Mouse (Mus musculus): ENCODE measurements at regions not wholly inside any gene's neighbourhood (a gene's known extent, or its start where the extent isn't known, plus 50 kb on each side); places are given as distances from the start of the nearest gene placed in this dataset.

- no peaks in the 10 kb centered on the region for H3K27me3 ChIP-seq (replicated peaks)
- H3K27ac ChIP-seq, result no peak overlapping the region
- no peaks in the 10 kb centered on the region for H3K36me3 ChIP-seq
- 0 out of 2 replicates have a peak, but pooled peaks cover 6% of the 10 kb centered on the region for H3K4me1 ChIP-seq
- no peak overlapping the region for H3K9ac ChIP-seq
- no peak for ATAC-seq (ENCODE audit: low FRiP score, low read depth)
- no peak overlapping the region for H3K4me3 ChIP-seq
- no peaks in the 10 kb centered on the region for H3K9me3 ChIP-seq
- no peak overlapping the region for H3K4me2 ChIP-seq (replicated peaks)
- WGBS, result 47% methylated on average over 7 of the region's 7 CpGs
These were observed 160.4 kb downstream of the 1190002N15Rik start for GRCm38 (mm10) chr9:94377346-94378039.

DNA sequence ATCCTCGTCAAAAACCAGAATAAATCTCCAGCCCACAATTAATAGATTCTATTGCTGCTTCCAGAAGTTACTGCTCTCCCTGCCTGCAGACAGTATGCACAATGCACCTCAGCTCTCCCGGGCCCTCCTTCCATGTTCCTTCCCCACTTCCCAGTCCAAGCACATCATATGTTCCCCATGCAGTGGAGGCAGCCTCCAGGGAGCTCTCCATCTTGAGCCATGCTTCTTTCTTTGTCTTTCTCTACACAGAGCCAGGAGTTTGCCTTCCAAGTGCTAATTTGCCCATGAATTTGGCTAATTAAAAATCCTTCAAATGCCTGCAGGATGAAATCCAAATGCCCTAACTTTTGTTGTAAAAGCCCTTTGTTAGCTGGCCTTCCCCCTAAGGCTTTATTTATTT lies 166.9 kb downstream of the 1190002N15Rik start:
- ATAC-seq (ENCODE audit: low FRiP score, low read depth), result no peak
- 56% methylated on average over 2 of the region's 2 CpGs for WGBS
- Histone ChIP-seq H3K36me3 (no peaks in the 10 kb centered on the region), H3K4me3 (no peak overlapping the region), H3K27ac (no peak overlapping the region), H3K27me3 (replicated peaks) (no peaks in the 10 kb centered on the region), H3K9ac (no peak overlapping the region), H3K4me2 (replicated peaks) (no peak overlapping the region), H3K9me3 (no peaks in the 10 kb centered on the region), H3K4me1 (no peaks in the 10 kb centered on the region)

DNA sequence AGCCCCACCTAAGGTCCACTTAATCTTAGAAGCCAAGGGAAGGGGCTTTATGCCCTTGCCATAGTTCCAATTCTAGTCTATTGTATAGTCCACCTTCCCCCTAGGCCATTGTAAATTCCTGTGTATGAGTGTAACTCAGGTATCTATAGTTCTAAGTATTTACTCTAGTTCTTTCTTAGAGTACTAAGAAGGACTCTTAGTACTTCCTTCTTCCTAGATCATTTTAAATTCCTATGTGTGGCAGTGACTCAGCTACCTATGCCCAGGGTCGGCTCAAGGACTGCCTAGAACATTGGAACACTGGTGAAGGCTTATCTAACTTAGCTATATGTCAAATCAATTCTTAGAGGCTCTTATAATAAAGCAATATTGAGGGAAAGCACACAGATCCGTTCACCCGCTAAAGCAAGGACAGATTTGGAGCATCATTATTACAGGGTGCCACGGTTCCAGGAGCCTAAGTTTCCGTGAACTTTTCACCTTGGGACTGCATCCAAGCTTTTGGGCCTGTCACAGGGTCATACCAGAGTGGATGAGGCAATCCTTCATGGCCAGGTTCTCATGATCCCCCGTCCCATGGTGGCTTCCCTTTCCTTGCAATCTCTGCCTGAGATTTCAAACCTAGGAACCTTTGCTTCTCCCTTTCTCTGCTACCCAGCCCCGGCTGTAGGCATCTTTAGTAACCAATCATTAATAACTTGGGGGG lies 169.5 kb downstream of the 1190002N15Rik start:
- no peak overlapping the region for H3K9ac ChIP-seq
- H3K4me1 ChIP-seq, result no peaks in the 10 kb centered on the region
- H3K4me3 ChIP-seq, result no peak overlapping the region
- H3K9me3 ChIP-seq, result no peaks in the 10 kb centered on the region
- H3K36me3 ChIP-seq, result no peaks in the 10 kb centered on the region
- no peaks in the 10 kb centered on the region for H3K27me3 ChIP-seq (replicated peaks)
- no peak overlapping the region for H3K27ac ChIP-seq
- no peak for ATAC-seq (ENCODE audit: low FRiP score, low read depth)
- 87% methylated on average over 7 of the region's 7 CpGs for WGBS
- no peak overlapping the region for H3K4me2 ChIP-seq (replicated peaks)

DNA sequence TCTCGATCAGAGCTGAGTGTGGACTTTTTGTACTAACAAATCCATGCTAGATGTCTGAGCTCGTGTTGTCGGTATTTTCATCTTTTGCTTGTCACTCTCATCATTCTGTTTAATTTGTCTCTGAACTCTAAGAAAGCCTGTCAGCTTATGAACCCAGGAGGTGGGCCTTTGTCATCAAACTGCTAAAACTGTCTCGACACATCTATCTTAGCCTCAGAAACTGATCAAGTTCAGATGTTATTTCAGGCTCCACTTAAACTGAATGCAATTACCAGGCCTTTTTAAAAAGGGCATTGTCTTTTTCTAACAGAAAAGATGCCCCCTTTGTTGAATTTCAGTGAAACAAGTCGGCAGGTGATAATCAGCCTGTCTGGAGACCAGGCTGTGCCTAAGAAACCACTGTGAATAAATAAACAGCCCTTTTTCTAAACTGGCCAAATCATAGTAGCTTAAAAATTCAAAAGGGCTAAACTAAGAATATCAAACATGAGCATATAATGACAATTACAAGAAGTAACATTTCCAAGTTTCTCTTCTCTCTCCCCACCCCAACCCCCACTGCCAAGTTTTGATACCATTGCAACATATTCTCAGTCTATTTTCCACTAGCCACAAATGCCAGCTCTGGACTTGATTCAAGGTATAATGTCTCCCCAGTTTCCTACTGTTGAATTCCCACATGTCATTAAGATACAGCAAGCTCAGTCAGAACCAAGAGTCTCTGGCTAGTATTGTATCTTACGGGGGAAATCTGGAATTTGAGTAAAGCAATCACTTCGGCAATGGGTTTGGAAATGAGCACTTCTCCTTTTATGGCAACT lies 175.8 kb downstream of the 1190002N15Rik start:
- H3K27ac ChIP-seq, result no peak overlapping the region
- no peak for ATAC-seq (ENCODE audit: low FRiP score, low read depth)
- 56% methylated on average over 7 of the region's 7 CpGs for WGBS
- no peak overlapping the region for H3K4me3 ChIP-seq
- H3K9me3 ChIP-seq, result no peaks in the 10 kb centered on the region
- H3K36me3 ChIP-seq, result no peaks in the 10 kb centered on the region
- no peaks in the 10 kb centered on the region for H3K4me1 ChIP-seq
- no peak overlapping the region for H3K9ac ChIP-seq
- H3K27me3 ChIP-seq (replicated peaks), result no peaks in the 10 kb centered on the region
- no peak overlapping the region for H3K4me2 ChIP-seq (replicated peaks)

DNA sequence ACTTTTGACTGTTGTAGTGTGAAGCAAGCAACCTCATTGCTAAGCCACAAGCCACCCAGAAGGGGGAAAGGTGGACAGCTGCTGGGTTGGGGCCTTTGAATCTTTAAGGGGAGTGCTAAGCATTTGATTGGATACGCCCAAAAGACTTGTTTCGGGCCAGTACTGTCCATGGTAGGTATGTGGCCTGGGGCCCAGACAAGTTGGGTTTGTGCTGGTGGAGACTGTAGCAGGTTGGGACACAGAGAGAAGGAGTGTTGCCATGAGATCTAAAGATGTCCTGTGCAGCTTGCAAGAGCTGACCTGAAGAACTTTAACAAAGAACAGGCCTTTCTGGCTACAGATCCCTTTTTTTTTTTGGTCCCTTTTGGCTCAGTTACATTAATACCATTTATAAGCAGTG lies 176.9 kb downstream of the 1190002N15Rik start:
- Histone ChIP-seq H3K27me3 (replicated peaks) (no peaks in the 10 kb centered on the region), H3K4me2 (replicated peaks) (no peak overlapping the region), H3K9me3 (no peaks in the 10 kb centered on the region), H3K27ac (no peak overlapping the region), H3K4me3 (no peak overlapping the region), H3K9ac (no peak overlapping the region), H3K4me1 (no peaks in the 10 kb centered on the region), H3K36me3 (no peaks in the 10 kb centered on the region)
- no peak for ATAC-seq (ENCODE audit: low FRiP score, low read depth)
- WGBS, result 87% methylated on average over 2 of the region's 2 CpGs

DNA sequence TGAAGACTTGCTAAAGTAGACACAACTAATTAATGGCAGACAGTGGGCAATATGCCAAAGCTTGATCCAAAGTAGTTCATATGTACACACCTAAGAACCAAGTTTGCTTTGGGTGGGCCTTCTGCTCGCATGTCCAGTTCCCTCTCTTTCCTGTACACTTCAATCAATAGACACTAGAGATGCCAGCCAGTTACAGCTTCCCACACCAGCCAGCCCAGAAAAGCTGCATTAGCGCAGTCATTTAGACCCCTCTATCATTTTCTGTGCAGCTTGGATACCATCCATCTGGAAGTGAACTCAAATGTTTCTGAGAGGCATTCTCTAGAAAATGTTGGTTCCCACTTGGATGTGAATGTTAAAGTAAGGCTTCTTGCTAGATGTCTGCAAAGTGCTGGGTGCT lies 179.7 kb downstream of the 1190002N15Rik start:
- Histone ChIP-seq H3K27ac (no peak overlapping the region), H3K4me1 (no peaks in the 10 kb centered on the region), H3K36me3 (no peaks in the 10 kb centered on the region), H3K4me2 (replicated peaks) (no peak overlapping the region), H3K9ac (no peak overlapping the region), H3K4me3 (no peak overlapping the region), H3K9me3 (no peaks in the 10 kb centered on the region), H3K27me3 (replicated peaks) (no peaks in the 10 kb centered on the region)
- WGBS, result 92% methylated on average over 2 of the region's 2 CpGs
- ATAC-seq (ENCODE audit: low FRiP score, low read depth), result no peak

- H3K36me3 ChIP-seq, result no peaks in the 10 kb centered on the region
- no peak overlapping the region for H3K27ac ChIP-seq
- WGBS, result 59% methylated on average over 4 of the region's 4 CpGs
These were observed 195.9 kb downstream of the 1190002N15Rik start for GRCm38 (mm10) chr9:94342011-94342410.

GRCm38 (mm10) chr9:94341531-94341930 lies 196.3 kb downstream of the 1190002N15Rik start:
- Histone ChIP-seq H3K4me2 (replicated peaks) (no peak overlapping the region), H3K27me3 (replicated peaks) (no peaks in the 10 kb centered on the region), H3K4me3 (no peak overlapping the region), H3K9ac (no peak overlapping the region), H3K36me3 (no peaks in the 10 kb centered on the region), H3K4me1 (no peaks in the 10 kb centered on the region), H3K27ac (no peak overlapping the region), H3K9me3 (no peaks in the 10 kb centered on the region)
- WGBS, result 86% methylated on average over 2 of the region's 2 CpGs
- peak; percentile 65 for ATAC-seq (ENCODE audit: low FRiP score, low read depth)

More at GRCm38 (mm10) chr9:94342011-94342410, 195.9 kb downstream of the 1190002N15Rik start:
- Histone ChIP-seq H3K27me3 (replicated peaks) (no peaks in the 10 kb centered on the region), H3K4me2 (replicated peaks) (no peak overlapping the region), H3K4me3 (no peak overlapping the region), H3K4me1 (no peaks in the 10 kb centered on the region), H3K9ac (no peak overlapping the region), H3K9me3 (no peaks in the 10 kb centered on the region)
- ATAC-seq (ENCODE audit: low FRiP score, low read depth), result peak; percentile 85

- WGBS, result 87% methylated on average over 5 of the region's 5 CpGs
- no peak for ATAC-seq (ENCODE audit: low FRiP score, low read depth)
- Histone ChIP-seq H3K36me3 (no peaks in the 10 kb centered on the region), H3K9ac (no peak overlapping the region), H3K27me3 (replicated peaks) (no peaks in the 10 kb centered on the region), H3K4me3 (no peak overlapping the region), H3K4me2 (replicated peaks) (no peak overlapping the region), H3K9me3 (no peaks in the 10 kb centered on the region), H3K4me1 (no peaks in the 10 kb centered on the region), H3K27ac (no peak overlapping the region)
These were observed 204.4 kb downstream of the 1190002N15Rik start for GRCm38 (mm10) chr9:94333450-94333849.

DNA sequence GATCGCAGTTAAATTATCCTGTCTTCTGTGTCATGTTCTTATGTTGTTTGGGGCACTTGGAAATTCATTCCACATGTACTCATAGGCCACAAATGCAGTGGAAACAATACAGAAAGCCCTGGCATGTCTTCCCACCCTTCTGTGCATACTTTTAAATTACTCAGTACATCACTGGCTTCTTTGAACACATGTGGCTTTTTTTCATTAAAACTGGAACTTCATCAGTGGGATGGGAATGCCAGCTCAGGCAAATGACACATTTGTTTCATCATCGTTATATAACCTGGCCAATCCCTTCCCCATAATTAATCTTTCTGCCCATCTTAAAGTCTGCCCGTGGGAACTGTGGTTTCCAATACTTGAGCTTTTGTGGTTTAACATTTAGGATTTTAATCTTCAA lies 214.9 kb downstream of the 1190002N15Rik start:
- 89% methylated on average over 3 of the region's 3 CpGs for WGBS
- H3K4me3 ChIP-seq, result no peak overlapping the region
- no peak overlapping the region for H3K27ac ChIP-seq
- H3K4me1 ChIP-seq, result no peaks in the 10 kb centered on the region
- ATAC-seq (ENCODE audit: low FRiP score, low read depth), result no peak
- H3K9me3 ChIP-seq, result no peaks in the 10 kb centered on the region
- no peaks in the 10 kb centered on the region for H3K36me3 ChIP-seq
- no peak overlapping the region for H3K4me2 ChIP-seq (replicated peaks)
- H3K9ac ChIP-seq, result no peak overlapping the region
- H3K27me3 ChIP-seq (replicated peaks), result no peaks in the 10 kb centered on the region

DNA sequence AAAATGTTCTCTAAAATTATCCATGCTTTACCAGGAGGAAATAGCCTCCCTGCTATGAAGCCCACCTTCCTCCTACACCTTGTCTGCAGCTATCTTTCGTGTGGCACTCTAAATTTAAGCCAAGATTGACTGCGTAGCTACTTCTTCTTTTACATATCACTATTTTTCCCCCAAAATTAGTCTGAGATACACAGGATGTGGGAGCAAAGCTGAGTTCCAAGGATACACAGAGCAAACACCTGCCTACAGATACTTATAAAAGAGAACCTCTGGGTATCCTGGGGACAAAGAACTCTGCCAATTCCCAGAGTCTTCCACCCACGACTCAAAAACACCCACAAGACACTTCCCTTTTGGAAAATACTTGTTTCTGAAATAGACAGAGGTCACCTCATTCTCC lies 235.3 kb downstream of the 1190002N15Rik start:
- ATAC-seq (ENCODE audit: low FRiP score, low read depth), result no peak
- Histone ChIP-seq H3K4me3 (no peak overlapping the region), H3K9me3 (no peaks in the 10 kb centered on the region), H3K36me3 (no peaks in the 10 kb centered on the region), H3K4me2 (replicated peaks) (no peak overlapping the region), H3K27ac (no peak overlapping the region), H3K4me1 (no peaks in the 10 kb centered on the region), H3K27me3 (replicated peaks) (no peaks in the 10 kb centered on the region), H3K9ac (no peak overlapping the region)
- WGBS, result 81% methylated on average over 3 of the region's 3 CpGs

- 87% methylated on average over 1 of the region's 1 CpGs for WGBS
- Histone ChIP-seq H3K4me1 (no peaks in the 10 kb centered on the region), H3K9me3 (no peaks in the 10 kb centered on the region), H3K36me3 (no peaks in the 10 kb centered on the region), H3K4me3 (no peak overlapping the region), H3K9ac (no peak overlapping the region), H3K4me2 (replicated peaks) (no peak overlapping the region), H3K27ac (no peak overlapping the region), H3K27me3 (replicated peaks) (no peaks in the 10 kb centered on the region)
- no peak for ATAC-seq (ENCODE audit: low FRiP score, low read depth)
These were observed 236.0 kb downstream of the 1190002N15Rik start for GRCm38 (mm10) chr9:94301896-94302295.
